Mouse (Mus musculus) spleen, adult 2 months (tissue): ENCODE results near the gene Ifna5.

ENCODE experiments used
- CTCF ChIP-seq: fragments of 200-500 bp; IDR thresholded peaks from 2 replicates; pipeline ENCODE4 v1.5.1; 2011; ENCODE audit warnings: mild to moderate bottlenecking, inconsistent platforms; ENCODE audit not compliant: insufficient read depth, insufficient read length, insufficient replicate concordance; ENCODE audit errors: extremely low read depth
- POLR2A ChIP-seq: fragments of 200-500 bp; IDR thresholded peaks from 2 replicates; pipeline ENCODE4 v1.6.1; 2011; ENCODE audit warnings: low read depth, low read length, inconsistent platforms

GRCm38 (mm10) chr4:88876520-88876919 lies 41.2 kb downstream of the Ifna5 start:
- TF ChIP-seq POLR2A (no peak), CTCF (no peak)
